Mouse (Mus musculus): ENCODE results near the gene Fbl.

- TF ChIP-seq CTCF (IDR thresholded peaks at IDR 0.05; ENCODE audit: borderline replicate concordance, control insufficient read depth, extremely low read depth, insufficient read depth, low read length, poor library complexity) (no peak), POLR2A (IDR thresholded peaks at IDR 0.05; ENCODE audit: control insufficient read depth, extremely low read depth, insufficient read depth, low read length, poor library complexity) (no peak)
Measured at GRCm38 (mm10) chr7:28185884-28186283, 16.4 kb downstream of the Fbl start.

All from thymus, adult 2 months (tissue).